Mouse (Mus musculus) CH12.LX (cell line): Measurements from ENCODE around the gene 1700025C18Rik.

ENCODE experiments used
- CTCF ChIP-seq, 2 experiments: IDR thresholded peaks in 1 of 2; conservative IDR thresholded peaks in 1 of 2; 2 replicates each; pipeline ENCODE4 v1.5.1; 2011 to 2012; ENCODE audit warnings: low read depth in 2 of 2, low read length in 2 of 2, improper control_type of control experiment in 1 of 2, inconsistent platforms in 1 of 2, mild to moderate bottlenecking in 1 of 2, moderate library complexity in 1 of 2
- E2F4 ChIP-seq: IDR thresholded peaks from 2 replicates; pipeline ENCODE4 v1.6.1; 2011; ENCODE audit warnings: low read depth, low read length, improper control_type of control experiment; ENCODE audit not compliant: insufficient replicate concordance
- MEF2A ChIP-seq: IDR thresholded peaks from 2 replicates; pipeline ENCODE4 v1.6.1; 2014; ENCODE audit warnings: low read depth, mild to moderate bottlenecking, inconsistent platforms, low read length, improper control_type of control experiment, borderline replicate concordance
- NRF1 ChIP-seq: IDR thresholded peaks from 2 replicates; pipeline ENCODE4 v1.6.1; 2014; ENCODE audit warnings: low read depth, mild to moderate bottlenecking, inconsistent platforms, low read length, improper control_type of control experiment, moderate library complexity
- POLR2A ChIP-seq: IDR thresholded peaks from 2 replicates; pipeline ENCODE4 v1.6.1; 2011; ENCODE audit warnings: low read depth, mild to moderate bottlenecking, improper control_type of control experiment, low read length
- USF1 ChIP-seq: IDR thresholded peaks from 2 replicates; pipeline ENCODE4 v1.6.1; 2014; ENCODE audit warnings: low read depth, mild to moderate bottlenecking, inconsistent platforms, low read length, improper control_type of control experiment

- TF ChIP-seq CTCF (conservative IDR thresholded peaks at IDR 0.05 in 1 of 2, IDR thresholded peaks at IDR 0.05 in 1 of 2; ENCODE audit: low read depth in 2 of 2, low read length in 2 of 2) (no peak), MEF2A (no peak), POLR2A (no peak), NRF1 (no peak), E2F4 (no peak), USF1 (no peak)
Measured at GRCm38 (mm10) chr2:165091433-165091965, 949 bp upstream of the 1700025C18Rik start.
